Mouse (Mus musculus) embryonic facial prominence, embryonic 14.5 days (tissue): ENCODE data around the gene Gm6176. TPM values are rescaled to one million over a fixed set of nuclear protein-coding genes. Genes with fewer than 3 reads are reported as not detected.
"Not testable (repeated sequence)": the region's sequence is repeated elsewhere in the genome, so short reads cannot be mapped to it uniquely, and the experiment has no call there.

ENCODE experiments used
- ATAC-seq: fragments of 200-750 bp; cut with Nextera tagmentation; 2 replicates; pipeline ENCODE4 v1.8.0; 2017; ENCODE audit warnings: low read depth, moderate number of reproducible peaks, moderate TSS enrichment
- DNase-seq: peaks from one replicate; pipeline ENCODE4 v3.0.0-alpha.2; 2015; ENCODE audit warnings: low spot score
- H3K27ac ChIP-seq: fragments of 300-500 bp; sonication (generic); replicated peaks from 2 replicates; pipeline ENCODE4 v1.5.1; 2014; ENCODE audit warnings: low read depth, mild to moderate bottlenecking, low read length, moderate library complexity
- H3K27me3 ChIP-seq: fragments of 300-500 bp; sonication (generic); replicated peaks from 2 replicates; pipeline ENCODE4 v1.6.1; 2014; ENCODE audit warnings: low read length; ENCODE audit not compliant: control insufficient read depth, insufficient read depth
- H3K36me3 ChIP-seq: fragments of 300-500 bp; sonication (generic); 2 replicates; pipeline ENCODE4 v1.6.1; 2014; ENCODE audit warnings: low read length, mixed read lengths; ENCODE audit not compliant: control insufficient read depth, insufficient read depth
- H3K4me1 ChIP-seq: fragments of 300-500 bp; sonication (generic); 2 replicates; pipeline ENCODE4 v1.6.1; 2014; ENCODE audit warnings: antibody characterized with exemption, low read length; ENCODE audit not compliant: control insufficient read depth, insufficient read depth
- H3K4me2 ChIP-seq: fragments of 300-500 bp; sonication (generic); 2 replicates; pipeline ENCODE4 v1.6.1; 2014; ENCODE audit warnings: low read depth, mild to moderate bottlenecking, low read length, moderate library complexity, mixed read lengths
- H3K4me3 ChIP-seq: fragments of 300-500 bp; sonication (generic); 2 replicates; pipeline ENCODE4 v1.5.1; 2014; ENCODE audit warnings: low read depth, mild to moderate bottlenecking, low read length
- H3K9ac ChIP-seq: fragments of 300-500 bp; sonication (generic); 2 replicates; pipeline ENCODE4 v1.6.1; 2014; ENCODE audit warnings: low read depth, mild to moderate bottlenecking, low read length, moderate library complexity, mixed read lengths
- H3K9me3 ChIP-seq: fragments of 300-500 bp; sonication (generic); 2 replicates; pipeline ENCODE4 v1.6.1; 2016; ENCODE audit warnings: low read length; ENCODE audit not compliant: control insufficient read depth
- WGBS: fragments of 180-500 bp; shearing (Covaris S2); extraction: QIAGEN DNeasy Blood & Tissue Kit; methylation state at CpG from one replicate; pipeline ENCODE4 v1.1.7; 2014; 5-methylcytosine and 5-hydroxymethylcytosine counted together
- polyA plus RNA-seq: library from polyadenylated mRNA; unstranded; fragments of >200 nt; fragmentation: Nextera tagmentation; extraction: Ambion mirVana; gene quantifications from 2 replicates; pipeline ENCODE4 v1.2.1, GENCODE M21; 2014

The Gm6176 gene
- not detected in 2 replicates for polyA plus RNA-seq

- H3K27me3 ChIP-seq, H3K9me3 ChIP-seq, H3K4me2 ChIP-seq, H3K27ac ChIP-seq, H3K36me3 ChIP-seq, ATAC-seq, H3K4me3 ChIP-seq, DNase-seq, H3K4me1 ChIP-seq, H3K9ac ChIP-seq: not testable (repeated sequence)
- WGBS, result no CpG with 5 or more reads among the region's 1 CpGs
Observed at GRCm38 (mm10) chr7:22056205-22056604, at the start of gene Gm6176. Gene Gm6176 (minus strand): TSS chr7:22056305.

- ATAC-seq, H3K4me2 ChIP-seq, H3K4me3 ChIP-seq, H3K4me1 ChIP-seq, H3K9me3 ChIP-seq, H3K27me3 ChIP-seq, H3K9ac ChIP-seq, DNase-seq, H3K27ac ChIP-seq, H3K36me3 ChIP-seq: not testable (repeated sequence)
- no CpG with 5 or more reads among the region's 7 CpGs for WGBS
Observed at GRCm38 (mm10) chr7:22068757-22069156, 12.7 kb upstream of the Gm6176 start, which contains the start of gene Vmn1r139. Gene Vmn1r139 (plus strand): TSS chr7:22069057.

GRCm38 (mm10) chr7:22028797-22029196, 27.3 kb downstream of the Gm6176 start, which contains the start of gene Vmn1r138:
Gene Vmn1r138 (minus strand): TSS chr7:22028897.
- H3K4me1 ChIP-seq, DNase-seq, H3K9ac ChIP-seq, H3K4me2 ChIP-seq, H3K9me3 ChIP-seq, H3K27ac ChIP-seq, H3K36me3 ChIP-seq, H3K4me3 ChIP-seq, H3K27me3 ChIP-seq, ATAC-seq: not testable (repeated sequence)
- no CpG with 5 or more reads among the region's 2 CpGs for WGBS

Other genes starting within 250 kb of the Gm6176 start
- gene Vmn1r135, start 224.0 kb downstream of the Gm6176 start, polyA plus RNA-seq, result not detected in 2 replicates
- gene Gm5725, start 212.0 kb downstream of the Gm6176 start, polyA plus RNA-seq, result not detected in 2 replicates
- gene Gm5891, start 135.0 kb downstream of the Gm6176 start, polyA plus RNA-seq, result not detected in 2 replicates
- gene Vmn1r137, start 61.7 kb downstream of the Gm6176 start, polyA plus RNA-seq, result not detected in 2 replicates
- not detected in 2 replicates for gene Vmn1r138, start 27.4 kb downstream of the Gm6176 start, polyA plus RNA-seq
- not detected in 2 replicates for gene Vmn1r139, start 12.8 kb upstream of the Gm6176 start, polyA plus RNA-seq
- gene Gm16451, start 61.9 kb upstream of the Gm6176 start, polyA plus RNA-seq, result not detected in 2 replicates
- gene Gm10666, start 78.4 kb upstream of the Gm6176 start, polyA plus RNA-seq, result not detected in 2 replicates
- not detected in 2 replicates for gene Vmn1r142, start 107.7 kb upstream of the Gm6176 start, polyA plus RNA-seq
- gene Vmn1r143, start 133.1 kb upstream of the Gm6176 start, polyA plus RNA-seq, result not detected in 2 replicates
- not detected in 2 replicates for gene Gm8653, start 145.0 kb upstream of the Gm6176 start, polyA plus RNA-seq
- gene Gm8453, start 173.2 kb upstream of the Gm6176 start, polyA plus RNA-seq, result not detected in 2 replicates